Mouse (Mus musculus) lung, postnatal 25 days (tissue): ENCODE results near the gene Pax7.

Source experiments
- DNase-seq: peaks from one replicate; pipeline ENCODE4 v3.0.0; 2022; ENCODE audit warnings: low spot score

Pax7 gene

GRCm38 (mm10) chr4:139811475-139811874 is 21.9 kb downstream of the Pax7 start:
- DNase-seq = no peak

- DNase-seq = no peak
Measured at GRCm38 (mm10) chr4:139810762-139811438, 22.4 kb downstream of the Pax7 start.

DNA sequence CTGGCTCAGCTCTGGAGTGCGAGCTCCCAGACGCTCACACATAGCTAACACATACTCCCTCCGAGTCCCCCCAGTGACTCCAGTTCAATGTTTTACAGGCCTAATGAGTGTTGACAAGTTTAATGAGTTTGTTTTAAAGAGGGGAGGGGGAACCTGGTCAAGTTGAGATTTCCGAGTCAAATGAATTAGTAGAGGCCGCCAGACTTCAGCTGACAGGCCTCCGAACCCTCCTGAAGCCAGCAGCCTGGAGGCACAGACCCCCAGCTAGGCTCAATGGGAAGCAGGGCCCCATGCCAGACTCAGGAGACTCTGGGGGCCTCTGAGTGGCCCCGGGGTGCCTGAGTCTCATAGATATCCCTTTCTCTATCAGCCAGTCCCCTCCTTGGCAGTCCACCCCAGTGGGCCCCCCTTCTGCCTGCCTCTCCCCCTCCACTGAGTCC is 23.9 kb downstream of the Pax7 start:
- no peak for DNase-seq

- no peak for DNase-seq
Measured at GRCm38 (mm10) chr4:139807820-139808219, 25.5 kb downstream of the Pax7 start.

- DNase-seq = no peak
Measured at GRCm38 (mm10) chr4:139807191-139807808, 26.0 kb downstream of the Pax7 start.

DNA sequence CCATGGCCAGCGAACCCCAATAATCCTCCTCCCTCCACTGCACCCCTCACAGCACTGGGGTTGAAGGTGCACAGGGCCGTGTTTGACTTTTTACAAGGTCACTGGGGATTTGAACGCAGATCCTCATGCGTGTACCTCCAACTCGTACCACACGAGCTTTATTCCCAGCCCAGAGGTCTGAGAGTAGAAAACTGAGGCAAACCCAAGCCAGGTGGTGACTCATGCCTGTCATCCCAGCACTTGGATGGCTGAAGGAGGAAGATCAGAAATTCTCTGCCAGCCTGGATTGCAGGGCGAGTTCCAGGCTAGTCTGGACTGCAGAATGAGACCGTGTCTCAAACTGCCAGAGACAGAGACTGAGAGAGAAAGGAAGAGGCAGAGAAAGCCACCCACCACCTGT is 28.4 kb downstream of the Pax7 start:
- no peak for DNase-seq

DNA sequence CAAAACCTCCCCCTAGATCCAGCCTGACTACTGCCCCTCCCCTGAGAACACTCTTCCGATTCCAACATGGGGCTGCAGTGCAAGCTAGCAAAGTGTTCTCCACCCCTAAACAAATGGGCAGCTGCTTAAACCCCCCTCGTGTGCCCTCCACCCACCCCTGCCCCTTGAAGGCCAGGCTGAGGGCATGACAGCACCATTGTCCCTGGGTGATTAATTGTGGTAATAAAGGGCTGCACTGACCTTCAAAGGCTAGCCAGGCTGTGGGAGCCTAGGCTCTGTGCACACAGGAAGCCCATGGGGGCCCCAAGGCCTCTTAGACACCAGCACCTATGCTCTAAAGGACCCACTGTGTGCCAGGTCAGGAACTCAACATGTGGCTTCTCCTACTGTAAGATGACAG is 29.3 kb downstream of the Pax7 start:
- DNase-seq = no peak

DNA sequence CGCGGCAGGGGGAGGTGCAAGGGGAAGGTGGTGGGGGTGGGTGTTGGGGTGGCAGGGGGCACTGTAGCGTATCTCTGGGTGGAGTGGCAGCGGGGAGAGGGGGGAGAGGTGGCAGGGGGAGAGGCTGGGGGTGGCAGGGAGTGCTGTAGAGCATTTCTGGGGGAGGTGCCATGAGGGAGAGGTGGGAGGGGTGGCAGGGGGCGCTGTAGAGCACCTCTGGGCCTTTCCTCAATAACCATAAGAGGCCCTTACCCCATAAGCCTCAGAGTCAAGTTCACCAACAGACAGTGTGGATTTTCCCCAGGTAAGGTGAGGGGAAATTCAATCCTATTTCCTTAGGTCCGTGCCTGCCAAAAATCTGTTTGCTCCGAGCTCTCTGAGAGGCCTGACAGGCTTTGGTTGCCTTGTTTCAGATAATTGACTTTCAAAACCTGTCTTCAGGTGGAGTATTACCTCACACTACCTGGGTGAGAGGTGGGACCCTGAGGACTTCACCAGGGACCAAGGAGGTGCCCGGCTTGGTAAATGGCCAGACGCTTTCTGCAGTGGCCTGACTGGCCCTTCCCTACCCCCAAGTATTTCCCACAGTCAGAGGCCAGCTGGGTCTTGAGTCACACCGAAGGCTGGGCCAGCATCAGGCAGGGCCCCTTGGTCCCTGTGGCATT is 33.8 kb downstream of the Pax7 start:
- peak; percentile 54 for DNase-seq

GRCm38 (mm10) chr4:139797344-139797743 is 36.0 kb downstream of the Pax7 start:
- DNase-seq = peak; percentile 10

GRCm38 (mm10) chr4:139796115-139796514 is 37.2 kb downstream of the Pax7 start:
- no peak for DNase-seq

GRCm38 (mm10) chr4:139791168-139791567 is 42.2 kb downstream of the Pax7 start:
- DNase-seq = no peak

DNA sequence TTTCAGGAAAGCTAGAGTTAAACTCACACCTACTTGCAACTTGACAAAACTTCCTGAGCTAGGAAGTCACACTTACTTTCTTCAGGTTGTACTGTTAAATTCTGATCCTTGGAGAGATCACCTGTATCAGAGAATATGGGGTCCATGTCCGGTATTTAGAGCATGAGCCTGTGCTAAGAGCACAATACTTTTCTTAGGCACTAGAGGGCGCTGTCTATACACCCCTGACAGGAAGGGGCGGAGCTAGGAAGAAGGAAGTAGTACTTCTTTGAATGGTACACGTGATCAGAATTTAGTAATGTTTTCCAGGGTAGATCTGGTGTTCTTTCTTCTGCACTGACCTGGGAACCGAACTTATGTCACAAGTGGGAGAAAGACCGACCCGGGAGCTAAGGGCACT is 43.6 kb downstream of the Pax7 start:
- no peak for DNase-seq

DNA sequence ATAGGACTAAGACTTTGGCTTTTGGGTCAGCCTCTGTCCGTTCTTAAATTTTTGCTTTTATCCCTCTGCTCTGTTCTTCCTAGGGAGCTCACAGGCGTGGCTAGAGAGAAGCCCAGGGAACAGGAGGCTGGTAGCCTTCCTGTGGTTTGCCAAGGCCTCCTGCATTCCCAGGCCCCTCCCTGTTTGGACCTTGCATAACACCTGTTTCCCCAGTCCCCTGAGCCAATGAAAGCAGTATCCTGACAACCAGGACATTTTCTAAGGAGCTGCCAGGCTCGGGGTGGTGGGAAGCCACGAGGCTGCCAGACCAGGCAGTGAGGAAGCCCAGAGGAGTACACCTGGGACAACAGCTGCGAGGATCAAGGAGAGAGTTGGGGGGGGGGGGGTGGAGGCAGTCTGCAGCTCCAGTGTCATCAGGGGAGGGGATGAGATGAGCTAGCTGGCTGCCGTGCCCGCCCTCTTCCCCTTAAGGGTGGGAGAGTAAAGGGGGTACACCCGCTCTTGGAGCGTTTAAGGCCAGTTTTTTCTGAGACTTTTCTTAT is 50.3 kb downstream of the Pax7 start:
- DNase-seq = peak; percentile 38

- no peak for DNase-seq
Measured at GRCm38 (mm10) chr4:139771125-139771631, 62.1 kb downstream of the Pax7 start.

DNA sequence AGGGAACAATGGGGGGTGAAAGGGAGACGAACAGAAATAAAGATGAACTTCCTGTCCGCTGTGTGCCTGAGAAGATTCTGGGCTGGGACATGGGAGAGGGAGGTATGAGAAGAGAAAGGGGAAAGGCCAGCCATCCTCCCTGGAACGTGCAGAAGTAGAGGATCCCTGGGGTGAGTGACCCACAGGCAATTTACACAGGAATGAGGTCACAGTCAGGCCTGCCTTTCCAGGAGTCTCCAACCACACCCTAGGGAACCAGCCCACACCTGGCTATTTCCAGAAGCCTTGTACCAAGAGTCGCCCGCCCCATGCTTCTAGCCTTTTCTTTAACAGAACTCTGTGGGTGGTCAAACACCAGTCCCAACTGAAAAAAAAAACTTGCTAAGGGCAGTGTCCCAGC is 65.5 kb downstream of the Pax7 start:
- no peak for DNase-seq

DNA sequence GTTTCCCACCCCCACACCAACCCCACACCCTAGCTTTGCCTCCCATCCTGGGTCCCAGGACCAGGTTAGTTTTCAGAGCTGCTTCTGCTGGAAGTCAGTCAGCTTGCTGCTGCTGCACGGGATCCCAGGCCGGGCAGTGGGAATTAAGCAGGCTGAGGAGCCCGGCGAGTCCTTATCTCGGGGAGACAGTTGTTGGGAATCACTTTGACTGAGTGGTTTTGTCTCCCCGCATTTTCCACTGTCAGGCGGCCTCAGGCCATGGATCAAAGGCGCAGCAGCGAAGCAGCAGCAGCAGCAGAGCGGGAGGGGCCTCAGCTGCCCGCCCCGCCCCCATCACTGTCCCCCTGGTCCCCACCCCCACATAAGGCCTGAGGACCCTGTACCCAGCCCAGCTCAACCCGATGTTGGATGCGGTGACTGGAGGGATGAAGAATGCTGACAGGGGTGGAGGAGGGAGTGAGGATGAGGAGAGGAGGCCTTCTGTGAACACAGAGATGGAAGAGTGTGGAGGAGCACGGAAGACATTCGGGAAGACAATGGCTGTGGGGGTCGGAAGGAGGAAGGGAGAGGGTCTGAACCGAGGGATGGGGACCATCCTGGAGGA is 66.1 kb downstream of the Pax7 start:
- DNase-seq = no peak

- DNase-seq = no peak
Measured at GRCm38 (mm10) chr4:139761911-139762310, 71.4 kb downstream of the Pax7 start.

- no peak for DNase-seq
Measured at GRCm38 (mm10) chr4:139760736-139761135, 72.6 kb downstream of the Pax7 start.

- no peak for DNase-seq
Measured at GRCm38 (mm10) chr4:139758512-139759340, 74.6 kb downstream of the Pax7 start.

- no peak for DNase-seq
Measured at GRCm38 (mm10) chr4:139756931-139757330, 76.4 kb downstream of the Pax7 start.

GRCm38 (mm10) chr4:139754148-139754710 is 79.1 kb downstream of the Pax7 start:
- DNase-seq = no peak
